Mouse (Mus musculus) CH12.LX (cell line): Measurements from ENCODE around the gene Klhdc2.

Source experiments
- BHLHE40 ChIP-seq: IDR thresholded peaks from 2 replicates; pipeline ENCODE4 v1.6.1; 2011; ENCODE audit warnings: mild to moderate bottlenecking, low read depth, low read length, improper control_type of control experiment
- CTCF ChIP-seq, 2 experiments: IDR thresholded peaks in 1 of 2; conservative IDR thresholded peaks in 1 of 2; 2 replicates each; pipeline ENCODE4 v1.5.1; 2011 to 2012; ENCODE audit warnings: low read depth in 2 of 2, low read length in 2 of 2, improper control_type of control experiment in 1 of 2, inconsistent platforms in 1 of 2, mild to moderate bottlenecking in 1 of 2, moderate library complexity in 1 of 2
- ELF1 ChIP-seq: IDR thresholded peaks from 2 replicates; pipeline ENCODE4 v1.6.1; 2014; ENCODE audit warnings: low read depth, mild to moderate bottlenecking, inconsistent platforms, low read length, improper control_type of control experiment
- EP300 ChIP-seq: IDR thresholded peaks from 2 replicates; pipeline ENCODE4 v1.6.1; 2011; ENCODE audit warnings: low read length, improper control_type of control experiment
- GABPA ChIP-seq: IDR thresholded peaks from 2 replicates; pipeline ENCODE4 v1.6.1; 2012; ENCODE audit warnings: low read depth, low read length, improper control_type of control experiment, inconsistent platforms; ENCODE audit not compliant: insufficient replicate concordance
- IRF4 ChIP-seq: IDR thresholded peaks from 2 replicates; pipeline ENCODE4 v1.6.1; 2014; ENCODE audit warnings: low read depth, mild to moderate bottlenecking, inconsistent platforms, low read length, improper control_type of control experiment
- JUN ChIP-seq: IDR thresholded peaks from 2 replicates; pipeline ENCODE4 v1.6.1; 2011; ENCODE audit warnings: low read depth, mild to moderate bottlenecking, low read length, improper control_type of control experiment, moderate library complexity; ENCODE audit not compliant: insufficient read depth
- MXI1 ChIP-seq: IDR thresholded peaks from 2 replicates; pipeline ENCODE4 v1.6.1; 2011; ENCODE audit warnings: mild to moderate bottlenecking, low read depth, low read length, improper control_type of control experiment
- NELFE ChIP-seq: IDR thresholded peaks from 2 replicates; pipeline ENCODE4 v1.6.1; 2011; ENCODE audit warnings: low read depth, low read length, improper control_type of control experiment
- PAX5 ChIP-seq: IDR thresholded peaks from 2 replicates; pipeline ENCODE4 v1.6.1; 2012; ENCODE audit warnings: low read length, inconsistent platforms, mixed read lengths
- POLR2AphosphoS2 ChIP-seq: IDR thresholded peaks from 2 replicates; pipeline ENCODE4 v1.6.1; 2011; ENCODE audit warnings: low read depth, low read length, improper control_type of control experiment
- RAD21 ChIP-seq: IDR thresholded peaks from 2 replicates; pipeline ENCODE4 v1.6.1; 2011; ENCODE audit warnings: low read depth, mild to moderate bottlenecking, low read length, improper control_type of control experiment, moderate library complexity
- UBTF ChIP-seq: IDR thresholded peaks from 2 replicates; pipeline ENCODE4 v1.6.1; 2012; ENCODE audit warnings: low read depth, mild to moderate bottlenecking, inconsistent platforms, low read length, improper control_type of control experiment, moderate library complexity

DNA sequence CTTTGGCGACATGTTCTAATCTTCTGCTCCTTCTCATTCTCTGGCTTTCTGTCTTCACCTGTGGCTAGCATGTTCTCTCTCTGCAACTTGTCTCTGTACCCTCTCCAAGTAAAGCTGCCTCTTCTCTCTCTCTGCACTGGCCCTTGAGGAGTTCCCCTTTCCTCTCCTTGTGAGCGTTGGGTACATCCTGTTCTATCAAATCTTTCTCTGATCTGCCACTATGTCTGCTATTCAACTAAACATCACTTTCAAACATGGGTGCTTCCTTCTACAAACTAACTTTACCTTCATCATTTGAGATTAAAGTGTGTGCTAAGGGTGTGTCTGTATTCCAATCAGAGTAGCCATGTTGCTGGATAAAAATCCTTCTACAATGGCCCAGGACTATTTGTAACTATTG is 1.5 kb upstream of the Klhdc2 start:
- TF ChIP-seq ELF1, result no peak
- no peak for TF ChIP-seq EP300
- TF ChIP-seq RAD21, result no peak
- TF ChIP-seq MXI1, result no peak
- no peak for TF ChIP-seq CTCF (conservative IDR thresholded peaks at IDR 0.05 in 1 of 2, IDR thresholded peaks at IDR 0.05 in 1 of 2; ENCODE audit: low read depth in 2 of 2, low read length in 2 of 2)
- TF ChIP-seq GABPA, result no peak
- no peak for TF ChIP-seq UBTF
- no peak for TF ChIP-seq IRF4
- TF ChIP-seq BHLHE40, result no peak
- no peak for TF ChIP-seq JUN
- TF ChIP-seq NELFE, result no peak
- no peak for TF ChIP-seq POLR2AphosphoS2
- no peak for TF ChIP-seq PAX5
